Mouse (Mus musculus) heart, embryonic 15.5 days (tissue): ENCODE data around the gene A730046J19Rik. TPM values are rescaled to one million over a fixed set of nuclear protein-coding genes. Genes with fewer than 3 reads are reported as not detected.
A peak's percentile ranks its signal among the peaks of the same experiment; 100 is the strongest.

ENCODE experiments used
- ATAC-seq: fragments of 200-750 bp; cut with Nextera tagmentation; replicated peaks from 2 replicates; pipeline ENCODE4 v1.8.0; 2017; ENCODE audit warnings: low read depth, moderate TSS enrichment; ENCODE audit not compliant: insufficient number of reproducible peaks, insufficient read depth, low FRiP score
- H3K27ac ChIP-seq: fragments of 300-500 bp; sonication (generic); 2 replicates; pipeline ENCODE4 v1.5.1; 2015; ENCODE audit warnings: mild to moderate bottlenecking, inconsistent platforms
- H3K27me3 ChIP-seq: fragments of 300-500 bp; sonication (generic); 2 replicates; pipeline ENCODE4 v1.6.1; 2015; ENCODE audit warnings: inconsistent platforms
- H3K36me3 ChIP-seq: fragments of 300-500 bp; sonication (generic); 2 replicates; pipeline ENCODE4 v1.6.1; 2015; ENCODE audit warnings: mild to moderate bottlenecking, inconsistent platforms
- H3K4me1 ChIP-seq: fragments of 300-500 bp; sonication (generic); replicated peaks from 2 replicates; pipeline ENCODE4 v1.6.1; 2015; ENCODE audit warnings: inconsistent platforms
- H3K4me2 ChIP-seq: fragments of 300-500 bp; sonication (generic); 2 replicates; pipeline ENCODE4 v1.6.1; 2015; ENCODE audit warnings: inconsistent platforms, mild to moderate bottlenecking, moderate library complexity
- H3K4me3 ChIP-seq: fragments of 300-500 bp; sonication (generic); 2 replicates; pipeline ENCODE4 v1.5.1; 2015; ENCODE audit warnings: mild to moderate bottlenecking, inconsistent platforms
- H3K9ac ChIP-seq: fragments of 300-500 bp; sonication (generic); 2 replicates; pipeline ENCODE4 v1.6.1; 2015; ENCODE audit warnings: mild to moderate bottlenecking, inconsistent platforms
- H3K9me3 ChIP-seq: fragments of 300-500 bp; sonication (generic); replicated peaks from 2 replicates; pipeline ENCODE4 v1.6.1; 2016; ENCODE audit warnings: inconsistent platforms
- WGBS: fragments of 180-500 bp; shearing (Covaris S2); methylation state at CpG from one replicate; pipeline ENCODE4 v1.1.7; 2015; ENCODE audit warnings: mixed read lengths; 5-methylcytosine and 5-hydroxymethylcytosine counted together
- polyA plus RNA-seq: library from polyadenylated mRNA; unstranded; fragments of >200 nt; fragmentation: Nextera tagmentation; extraction: Ambion mirVana; gene quantifications from 2 replicates; pipeline ENCODE4 v1.2.1, GENCODE M21; 2015

A730046J19Rik gene
- polyA plus RNA-seq: 0.93 and 1.1 TPM in 2 replicates

- H3K4me1 ChIP-seq: no peaks in the 10 kb centered on the region
- no peak for ATAC-seq
- H3K27me3 ChIP-seq: no peaks in the 10 kb centered on the region
- no peak within 1 kb of the TSS for H3K27ac ChIP-seq
- no peaks in the 10 kb centered on the region for H3K9me3 ChIP-seq
- H3K4me3 ChIP-seq: peak within 1 kb of the TSS; percentile 27
- no peak within 1 kb of the TSS for H3K9ac ChIP-seq
- WGBS: 24% methylated on average over 8 of the region's 8 CpGs
- no peaks in the 10 kb centered on the region for H3K36me3 ChIP-seq
- peak within 1 kb of the TSS; percentile 57 for H3K4me2 ChIP-seq
Observed at GRCm38 (mm10) chrX:144153523-144153922, at the start of gene A730046J19Rik. A730046J19Rik (plus strand) TSS chrX:144153695.

- Histone ChIP-seq H3K4me3 (no peak overlapping the region), H3K4me2 (no peak overlapping the region), H3K27ac (no peak overlapping the region), H3K4me1 (no peaks in the 10 kb centered on the region), H3K9me3 (no peaks in the 10 kb centered on the region), H3K36me3 (no peaks in the 10 kb centered on the region), H3K9ac (no peak overlapping the region), H3K27me3 (no peaks in the 10 kb centered on the region)
- 60% methylated on average over 2 of the region's 2 CpGs for WGBS
- no peak for ATAC-seq
Observed at GRCm38 (mm10) chrX:144104619-144105416, 48.7 kb upstream of the A730046J19Rik start.

GRCm38 (mm10) chrX:144136281-144136680, 17.2 kb upstream of the A730046J19Rik start:
- 76% methylated on average over 1 of the region's 1 CpGs for WGBS

DNA sequence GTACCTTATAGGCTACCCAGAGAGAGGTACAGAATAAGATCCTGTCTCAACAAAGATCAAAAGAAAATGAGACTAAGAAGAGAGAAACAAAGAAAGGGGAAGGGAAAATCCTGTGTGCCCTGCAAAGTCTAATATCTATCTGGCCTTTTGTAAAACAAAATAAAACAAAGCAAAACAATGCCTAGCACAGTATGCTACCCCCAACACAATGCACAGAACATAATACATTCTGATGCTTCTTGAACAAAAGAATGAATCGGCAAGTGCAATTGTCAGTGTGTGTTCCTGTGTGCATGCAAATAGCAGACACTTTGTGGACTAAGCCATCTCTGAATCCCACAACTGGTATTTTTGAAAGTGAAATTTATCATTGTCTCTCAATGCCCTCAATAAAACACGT, 3.5 kb upstream of the A730046J19Rik start:
- Histone ChIP-seq H3K27me3 (no peaks in the 10 kb centered on the region), H3K9me3 (no peaks in the 10 kb centered on the region), H3K4me1 (no peaks in the 10 kb centered on the region), H3K9ac (no peak overlapping the region), H3K4me3 (no peak overlapping the region), H3K36me3 (no peaks in the 10 kb centered on the region), H3K27ac (no peak overlapping the region), H3K4me2 (no peak overlapping the region)
- 75% methylated on average over 2 of the region's 2 CpGs for WGBS
- ATAC-seq: no peak

More at GRCm38 (mm10) chrX:144136281-144136680, 17.2 kb upstream of the A730046J19Rik start:
- ATAC-seq: no peak
- Histone ChIP-seq H3K27me3 (no peaks in the 10 kb centered on the region), H3K4me3 (no peak overlapping the region), H3K4me2 (no peak overlapping the region), H3K9me3 (no peaks in the 10 kb centered on the region), H3K4me1 (no peaks in the 10 kb centered on the region), H3K36me3 (no peaks in the 10 kb centered on the region), H3K27ac (no peak overlapping the region), H3K9ac (no peak overlapping the region)

DNA sequence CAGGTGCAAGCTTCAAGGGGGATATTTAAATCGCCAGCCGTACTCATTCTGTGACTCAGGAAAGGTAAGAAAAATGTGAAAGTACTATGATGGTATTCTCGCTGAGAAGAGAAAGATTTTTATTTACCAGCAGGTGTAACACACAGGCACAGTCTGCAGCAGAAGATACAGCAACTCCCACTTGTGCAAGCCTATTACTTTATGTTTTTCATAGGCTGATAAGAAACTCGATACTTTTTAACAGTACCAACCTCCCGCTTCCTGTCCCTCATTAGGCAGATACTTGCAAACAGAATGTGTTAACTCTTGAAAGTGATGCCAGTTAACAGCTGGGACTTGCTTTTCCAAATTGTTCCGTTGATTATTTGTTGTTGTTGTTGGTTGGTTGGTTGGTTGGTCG, 616 bp downstream of the A730046J19Rik start:
- Histone ChIP-seq H3K9me3 (no peaks in the 10 kb centered on the region), H3K36me3 (no peaks in the 10 kb centered on the region), H3K4me2 (peak overlapping the region; percentile 57), H3K4me3 (peak overlapping the region; percentile 27), H3K27me3 (no peaks in the 10 kb centered on the region), H3K4me1 (no peaks in the 10 kb centered on the region), H3K9ac (no peak overlapping the region), H3K27ac (no peak overlapping the region)
- 21% methylated on average over 7 of the region's 7 CpGs for whole genome bisulfite sequencing
- no peak for ATAC-seq

DNA sequence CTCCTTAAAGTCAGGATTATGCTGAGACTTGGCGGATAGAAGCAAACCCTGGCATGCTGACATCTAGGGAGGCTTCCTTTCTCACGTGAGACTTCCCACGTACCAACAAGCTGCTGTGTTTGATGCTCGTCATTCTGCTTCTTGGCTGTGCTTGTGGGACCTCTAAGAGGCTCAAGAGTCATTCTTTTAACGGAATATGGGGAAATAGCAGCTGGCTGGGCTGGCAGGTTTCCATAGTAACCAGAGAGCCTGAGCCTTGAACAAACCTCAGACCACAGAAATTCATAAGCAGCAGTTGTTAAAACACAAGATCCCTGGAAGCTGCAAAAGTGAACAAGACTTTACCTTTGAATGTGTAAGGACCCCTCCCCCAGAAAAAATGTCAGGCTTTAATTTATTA, 9.4 kb downstream of the A730046J19Rik start:
- Histone ChIP-seq H3K9me3 (no peaks in the 10 kb centered on the region), H3K9ac (no peak overlapping the region), H3K36me3 (no peaks in the 10 kb centered on the region), H3K27ac (no peak overlapping the region), H3K4me2 (no peak overlapping the region), H3K4me3 (no peak overlapping the region), H3K4me1 (no peaks in the 10 kb centered on the region), H3K27me3 (no peaks in the 10 kb centered on the region)
- no peak for ATAC-seq
- 44% methylated on average over 5 of the region's 5 CpGs for WGBS

Other genes starting within 250 kb of the A730046J19Rik start
- gene Dcx, start 220.4 kb upstream of the A730046J19Rik start, polyA plus RNA-seq: 0.14 and 1.8 TPM in 2 replicates
- gene Alg13, start 164.1 kb downstream of the A730046J19Rik start, polyA plus RNA-seq: 10.1 and 12.6 TPM in 2 replicates